ENCODE assay signal across 11 mouse cellular contexts in the genomic region with DNA sequence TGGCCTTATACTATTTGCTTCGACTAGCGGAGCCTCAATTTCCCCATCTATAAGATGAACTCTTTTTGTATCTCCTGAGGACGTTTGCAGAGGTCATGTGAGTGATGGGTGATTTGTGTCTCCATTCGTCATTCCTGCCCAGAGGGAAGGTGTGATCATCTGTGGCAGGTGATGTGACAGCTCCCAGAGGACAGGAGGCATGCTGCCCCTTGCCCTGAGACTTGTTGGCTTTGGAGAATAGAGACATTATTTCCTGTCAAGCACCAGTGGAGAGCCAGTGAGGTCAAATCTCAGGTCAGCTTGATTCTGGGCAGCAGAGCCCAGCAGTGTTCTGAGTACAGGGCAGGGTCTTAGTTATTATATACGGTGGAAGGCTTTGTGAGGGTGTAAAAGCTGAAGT. TPM values are rescaled to one million over a fixed set of nuclear protein-coding genes. Genes with fewer than 3 reads are reported as not detected.
A peak's percentile ranks its signal among the peaks of the same experiment; 100 is the strongest.
DNase-seq lines count a peak whose midpoint lies in the region; ATAC-seq and TF ChIP-seq lines count a peak whose summit lies in the region.
"Had no signal": no experiment of that assay in that cellular context is flagged by ENCODE, and none has a peak within 500 bp of the region (broad histone marks: within the 10 kb centered on the region; RNA-seq: fewer than 3 reads in every experiment).

No protein-coding gene starts in this region.

- intact Hi-C loops in heart, postnatal 14 days (cut with DNase I): loop anchor here (5.0 kb wide), 1 partner anchor 73 kb away; no protein-coding TSS in a partner anchor

- dilution Hi-C loops in CH12.LX (cut with MboI; ENCODE audit: extremely low pct_ligation_motif_present, extremely low pct_unique_long_range_greater_than_20kb, low sequenced_read_pairs): no loop called here

- no peaks in the 10 kb centered on the region for H3K9me3 ChIP-seq in heart, embryonic 15.5 days (replicated peaks)
- peaks cover 9% of the 10 kb centered on the region for H3K9me3 ChIP-seq in CH12.LX (replicated peaks; ENCODE audit: low read length)
- no peaks in the 10 kb centered on the region for H3K9me3 ChIP-seq in embryonic facial prominence, embryonic 13.5 days
- no peaks in the 10 kb centered on the region for H3K9me3 ChIP-seq in liver, embryonic 13.5 days (replicated peaks)

- peaks cover 6% of the 10 kb centered on the region; the same call in 1 of the 2 replicates for H3K79me2 ChIP-seq in CH12.LX (replicated peaks; ENCODE audit: control insufficient read depth, extremely low read depth, insufficient read depth, poor library complexity, severe bottlenecking)

- H3K36me3 ChIP-seq in heart, embryonic 15.5 days: no peaks in the 10 kb centered on the region
- peaks cover 12 to 22% of the 10 kb centered on the region in 2 experiments for H3K36me3 ChIP-seq in CH12.LX (replicated peaks in 1 of 2; ENCODE audit: control insufficient read depth in 1 of 2, insufficient read depth in 1 of 2, low read length in 1 of 2)
- no peaks in the 10 kb centered on the region for H3K36me3 ChIP-seq in embryonic facial prominence, embryonic 13.5 days
- H3K36me3 ChIP-seq in liver, embryonic 13.5 days: no peaks in the 10 kb centered on the region

- no peak for TF ChIP-seq POLR2A in CH12.LX (IDR thresholded peaks at IDR 0.05; ENCODE audit: low read depth, low read length)

- H3K4me2 ChIP-seq in heart, embryonic 15.5 days: peak overlapping the region; percentile 98
- H3K4me2 ChIP-seq in CH12.LX (ENCODE audit: insufficient read depth, low read depth, poor library complexity, severe bottlenecking): peak overlapping the region; percentile 84
- peak overlapping the region; percentile 98 for H3K4me2 ChIP-seq in embryonic facial prominence, embryonic 13.5 days
- no peak overlapping the region for H3K4me2 ChIP-seq in liver, embryonic 13.5 days

- no peak overlapping the region for H3K27ac ChIP-seq in heart, embryonic 15.5 days
- H3K27ac ChIP-seq in CH12.LX (ENCODE audit: insufficient read depth, low read depth): peak overlapping the region; percentile 78
- H3K27ac ChIP-seq in embryonic facial prominence, embryonic 13.5 days: no peak overlapping the region
- H3K27ac ChIP-seq in liver, embryonic 13.5 days: no peak overlapping the region

- H3K9ac ChIP-seq in heart, embryonic 15.5 days: no peak overlapping the region
- peak overlapping the region; percentile 78 for H3K9ac ChIP-seq in CH12.LX (ENCODE audit: insufficient read depth, low read depth)
- H3K9ac ChIP-seq in embryonic facial prominence, embryonic 13.5 days: 0 out of 2 replicates have a peak overlapping the region, but pooled peaks have one; percentile 36
- no peak overlapping the region for H3K9ac ChIP-seq in liver, embryonic 13.5 days

- no peak for DNase-seq in heart, postnatal 14 days
- no peak for DNase-seq in CH12.LX (ENCODE audit: extremely low read depth)
- no peak for DNase-seq in liver, embryonic 13.5 days
- no peak for DNase-seq in right cerebral cortex, postnatal 36 days (ENCODE audit: low spot score in 2 of 2)
- DNase-seq in natural killer cell, adult 2 months (ENCODE audit: low spot score in 2 of 2): no peak
- DNase-seq in right cerebral cortex, postnatal 25 days: no peak
- DNase-seq: cerebellum, postnatal 10 days; kidney, postnatal 25 days had no signal

- no peak for ATAC-seq in heart, embryonic 15.5 days (replicated peaks; ENCODE audit: insufficient number of reproducible peaks, insufficient read depth, low FRiP score, low read depth)
- no peak for ATAC-seq in embryonic facial prominence, embryonic 13.5 days (ENCODE audit: insufficient number of reproducible peaks, insufficient read depth, low FRiP score, low TSS enrichment, low read depth)
- ATAC-seq in liver, embryonic 13.5 days (ENCODE audit: low read depth): no peak

- H3K27me3 ChIP-seq in heart, embryonic 15.5 days: peaks cover 13% of the 10 kb centered on the region
- no peaks in the 10 kb centered on the region for H3K27me3 ChIP-seq in CH12.LX (replicated peaks)
- H3K27me3 ChIP-seq in embryonic facial prominence, embryonic 13.5 days: peaks cover 15% of the 10 kb centered on the region
- H3K27me3 ChIP-seq in liver, embryonic 13.5 days: peaks cover 65% of the 10 kb centered on the region

- no peak for TF ChIP-seq CTCF in CH12.LX (conservative IDR thresholded peaks at IDR 0.05 in 1 of 2, IDR thresholded peaks at IDR 0.05 in 1 of 2; ENCODE audit: low read depth in 2 of 2, low read length in 2 of 2)

- in situ Hi-C loops in CH12.LX (cut with MboI; ENCODE audit: low pct_ligation_motif_present, low pct_unique_long_range_greater_than_20kb, low sequenced_read_pairs): loop anchor here (10.0 kb wide), 1 partner anchor 86 kb away; no protein-coding TSS in a partner anchor

- H3K4me1 ChIP-seq in heart, embryonic 15.5 days (replicated peaks): peaks cover 19% of the 10 kb centered on the region
- H3K4me1 ChIP-seq in CH12.LX (ENCODE audit: control insufficient read depth in 1 of 2, insufficient read depth in 2 of 2): peaks cover 24 to 76% of the 10 kb centered on the region in 2 experiments
- peaks cover 16% of the 10 kb centered on the region for H3K4me1 ChIP-seq in embryonic facial prominence, embryonic 13.5 days
- H3K4me1 ChIP-seq in liver, embryonic 13.5 days (replicated peaks): peaks cover 19% of the 10 kb centered on the region

- WGBS in heart, embryonic 15.5 days: 42% methylated on average over 5 of the region's 5 CpGs
- 36% methylated on average over 5 of the region's 5 CpGs for WGBS in embryonic facial prominence, embryonic 13.5 days
- 38% methylated on average over 5 of the region's 5 CpGs for WGBS in liver, embryonic 13.5 days (ENCODE audit: insufficient replicate concordance)

- no peak for TF ChIP-seq EP300 in CH12.LX (IDR thresholded peaks at IDR 0.05; ENCODE audit: low read length)

- no peak for TF ChIP-seq RAD21 in CH12.LX (IDR thresholded peaks at IDR 0.05; ENCODE audit: low read depth, low read length)

- H3K4me3 ChIP-seq in heart, embryonic 15.5 days: peak overlapping the region; percentile 64; the same call in 1 of the 2 replicates
- H3K4me3 ChIP-seq in CH12.LX (replicated peaks in 1 of 3; ENCODE audit: low read depth in 2 of 3, low read length in 2 of 3, poor library complexity in 1 of 3): peak overlapping the region; percentile 61 to 86 (median 66)
- H3K4me3 ChIP-seq in embryonic facial prominence, embryonic 13.5 days: peak overlapping the region; percentile 62; the same call in 1 of the 2 replicates
- peak overlapping the region; percentile 56; the same call in 1 of the 2 replicates for H3K4me3 ChIP-seq in liver, embryonic 13.5 days (replicated peaks)
- H3K4me3 ChIP-seq: myocyte had no signal

TF ChIP-seq in CH12.LX, 34 proteins besides CTCF, POLR2A, EP300 and RAD21:
- TF ChIP-seq NRF1 (IDR thresholded peaks at IDR 0.05; ENCODE audit: low read depth, low read length) (no peak), MAX (IDR thresholded peaks at IDR 0.05; ENCODE audit: low read length) (0 out of 2 replicates have a peak, but pooled peaks have one; percentile 46), CHD2 (IDR thresholded peaks at IDR 0.05; ENCODE audit: low read length) (peak; percentile 37; the same call in 1 of the 2 replicates), IRF4 (IDR thresholded peaks at IDR 0.05; ENCODE audit: low read depth, low read length) (peak; percentile 31; the same call in 1 of the 2 replicates), SIN3A (IDR thresholded peaks at IDR 0.05; ENCODE audit: low read length) (0 out of 2 replicates have a peak, but pooled peaks have one; percentile 36), ZMIZ1 (IDR thresholded peaks at IDR 0.05; ENCODE audit: low read depth, low read length) (no peak), ETS1 (conservative IDR thresholded peaks at IDR 0.05; ENCODE audit: low read depth, low read length) (peak; percentile 72), MXI1 (IDR thresholded peaks at IDR 0.05; ENCODE audit: low read depth, low read length) (peak; percentile 58; the same call in 1 of the 2 replicates), HCFC1 (IDR thresholded peaks at IDR 0.05; ENCODE audit: low read depth, low read length) (no peak), BHLHE40 (IDR thresholded peaks at IDR 0.05; ENCODE audit: low read depth, low read length) (peak; percentile 86), CHD1 (IDR thresholded peaks at IDR 0.05; ENCODE audit: low read depth, low read length) (peak; percentile 59; the same call in 1 of the 2 replicates), MEF2A (IDR thresholded peaks at IDR 0.05; ENCODE audit: borderline replicate concordance, low read depth, low read length) (0 out of 2 replicates have a peak, but pooled peaks have one; percentile 34), KAT2A (IDR thresholded peaks at IDR 0.05; ENCODE audit: insufficient replicate concordance, low read length) (0 out of 2 replicates have a peak, but pooled peaks have one; percentile 17)
TF ChIP-seq in CH12.LX: peak in this region for 10.

RNA-seq across cellular contexts. Expression of a gene that starts 1.5 kb away (rescaled TPM):
- polyA plus RNA-seq in heart, embryonic 15.5 days (2015; fragmentation: Nextera tagmentation; extraction: Ambion mirVana): 2.0 and 3.8 TPM in 2 replicates
- not detected for total RNA-seq in heart, postnatal 14 days (2021)
- total RNA-seq in CH12.LX (2012; rRNA removed) (38.7 and 50.4 TPM in 2 replicates), CH12.LX (2014; rRNA removed) (33.0 and 44.7 TPM in 2 replicates)
- 42.5 and 48.1 TPM in 2 replicates for polyA plus RNA-seq in CH12.LX (2012; ENCODE audit: insufficient read length, low read depth)
- polyA plus RNA-seq in embryonic facial prominence, embryonic 13.5 days (2015; fragmentation: Nextera tagmentation; extraction: Ambion mirVana): 10.8 and 12.3 TPM in 2 replicates
- 2.6 and 3.1 TPM in 2 replicates for polyA plus RNA-seq in liver, embryonic 13.5 days (2015; fragmentation: Nextera tagmentation; extraction: Ambion mirVana)

RNA-seq across cellular contexts. Expression of a gene that starts 36.3 kb away (rescaled TPM):
- polyA plus RNA-seq in heart, embryonic 15.5 days (2015; fragmentation: Nextera tagmentation; extraction: Ambion mirVana): 9.9 and 14.1 TPM in 2 replicates
- 1 to 10 TPM in 1 of 2 experiments, under 1 TPM in 1; 0.65 to 1.4 TPM for total RNA-seq in heart, postnatal 14 days (2021)
- 17.4 and 17.9 TPM in 2 replicates for total RNA-seq in CH12.LX (2012; rRNA removed)
- 24.9 and 27.1 TPM in 2 replicates for total RNA-seq in CH12.LX (2014; rRNA removed)
- polyA plus RNA-seq in CH12.LX (2012; ENCODE audit: insufficient read length, low read depth): 16.0 and 20.0 TPM in 2 replicates
- polyA plus RNA-seq in embryonic facial prominence, embryonic 13.5 days (2015; fragmentation: Nextera tagmentation; extraction: Ambion mirVana): 24.2 and 24.7 TPM in 2 replicates
- 16.7 and 18.1 TPM in 2 replicates for polyA plus RNA-seq in liver, embryonic 13.5 days (2015; fragmentation: Nextera tagmentation; extraction: Ambion mirVana)

RNA-seq across cellular contexts. Expression of a gene that starts 36.4 kb away (rescaled TPM):
- polyA plus RNA-seq in heart, embryonic 15.5 days (2015; fragmentation: Nextera tagmentation; extraction: Ambion mirVana): 16.9 and 20.2 TPM in 2 replicates
- 10 to 100 TPM; 14.4 to 20.7 TPM for total RNA-seq in heart, postnatal 14 days (2021)
- total RNA-seq in CH12.LX (2012; rRNA removed): 12.9 TPM in 2 replicates
- 17.2 and 17.3 TPM in 2 replicates for total RNA-seq in CH12.LX (2014; rRNA removed)
- 11.3 and 12.7 TPM in 2 replicates for polyA plus RNA-seq in CH12.LX (2012; ENCODE audit: insufficient read length, low read depth)
- polyA plus RNA-seq in embryonic facial prominence, embryonic 13.5 days (2015; fragmentation: Nextera tagmentation; extraction: Ambion mirVana): 13.9 and 14.0 TPM in 2 replicates
- 8.6 and 10.3 TPM in 2 replicates for polyA plus RNA-seq in liver, embryonic 13.5 days (2015; fragmentation: Nextera tagmentation; extraction: Ambion mirVana)

Comparison
In these comparisons a context has a peak if more than half of its experiments do, and no peak if none do; other contexts are left out.
1. H3K9ac ChIP-seq: peak in CH12.LX (single experiment) and embryonic facial prominence, embryonic 13.5 days (single experiment); none in heart, embryonic 15.5 days (single experiment) and liver, embryonic 13.5 days (single experiment).
2. Peak in every context shown above with its lines, with median percentiles within 50 percentile points of each other: H3K4me3 ChIP-seq.